Mouse (Mus musculus): Measurements from ENCODE around the gene Gm9918.

DNA sequence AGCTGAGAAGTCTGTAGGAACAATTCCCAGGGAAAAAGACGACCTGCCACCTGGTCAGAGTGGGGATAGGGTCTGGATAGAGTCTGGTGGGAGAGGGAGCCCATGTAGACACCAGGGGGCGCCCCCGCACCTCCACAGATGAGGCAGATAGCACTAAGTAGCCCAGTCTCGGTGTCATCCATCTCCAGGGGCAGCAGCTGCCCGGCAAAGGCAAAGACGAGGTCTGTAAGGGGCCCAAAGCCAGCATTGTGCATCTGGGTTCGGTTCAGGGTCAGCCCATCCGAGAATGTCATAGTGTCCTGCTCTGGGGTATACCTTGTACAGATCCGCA is 31.1 kb upstream of the Gm9918 start:
- TF ChIP-seq CTCF (IDR thresholded peaks at IDR 0.05; ENCODE audit: low read depth, low read length) (peak; percentile 66), POLR2A (IDR thresholded peaks at IDR 0.05; ENCODE audit: borderline replicate concordance, low read depth, low read length) (no peak)
